Mouse (Mus musculus): ENCODE measurements around the gene Chit1.
A peak's percentile ranks its signal among the peaks of the same experiment; 100 is the strongest.

Gene Chit1

DNA sequence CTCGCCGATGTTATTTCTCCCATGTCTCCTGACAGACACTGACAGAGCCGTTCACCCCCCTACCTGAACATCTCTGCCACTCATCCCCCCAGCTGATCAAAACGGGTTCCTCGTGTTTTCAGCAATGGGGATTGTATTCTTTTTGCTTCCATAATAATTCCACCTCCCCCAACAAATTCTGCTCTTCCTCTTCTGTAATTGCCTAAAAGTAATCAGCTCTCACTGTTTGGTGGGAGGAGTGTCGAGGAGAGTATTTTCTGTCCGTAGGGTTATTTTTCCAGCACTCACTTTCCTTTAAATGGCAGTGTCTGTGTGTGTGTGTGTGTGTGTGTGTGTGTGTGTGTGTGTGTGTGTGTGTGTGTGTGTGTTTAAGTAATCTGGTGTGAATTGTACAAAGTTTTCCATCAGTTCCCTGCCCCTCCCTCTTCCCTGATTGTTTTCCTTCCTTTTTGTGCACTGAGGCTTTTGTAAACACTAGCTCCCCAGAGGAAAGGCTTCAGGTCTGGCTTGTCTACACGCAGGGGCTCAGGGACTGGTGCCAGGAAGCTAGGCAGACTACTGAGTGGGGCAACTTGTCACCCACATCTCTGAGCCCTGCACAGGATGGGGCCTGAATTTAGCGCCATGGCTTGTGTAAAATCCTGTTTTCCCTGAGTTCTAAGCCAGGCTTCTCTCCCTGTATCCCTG, 31.4 kb upstream of the Chit1 start:
- DNase-seq: peak; percentile 82 to 89

DNA sequence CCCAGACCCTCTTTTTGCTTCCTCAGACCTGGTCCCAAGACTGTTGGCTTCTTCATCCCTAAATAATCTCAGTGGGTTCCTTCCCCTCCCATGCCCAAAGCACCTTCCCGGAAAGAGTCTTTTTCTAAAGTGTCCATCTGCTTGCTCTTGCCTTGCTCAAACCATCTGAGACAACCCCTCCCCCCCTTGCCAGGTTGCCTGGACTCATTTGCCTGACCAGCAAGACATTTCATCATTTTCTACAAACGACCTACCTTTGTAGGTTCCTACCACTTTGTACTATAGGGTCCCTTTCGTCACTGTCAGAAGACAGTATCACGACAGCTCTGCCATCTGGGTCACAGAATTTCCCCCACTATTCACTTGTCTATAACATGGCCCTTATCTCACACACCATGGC, 30.6 kb upstream of the Chit1 start:
- DNase-seq: no peak

DNA sequence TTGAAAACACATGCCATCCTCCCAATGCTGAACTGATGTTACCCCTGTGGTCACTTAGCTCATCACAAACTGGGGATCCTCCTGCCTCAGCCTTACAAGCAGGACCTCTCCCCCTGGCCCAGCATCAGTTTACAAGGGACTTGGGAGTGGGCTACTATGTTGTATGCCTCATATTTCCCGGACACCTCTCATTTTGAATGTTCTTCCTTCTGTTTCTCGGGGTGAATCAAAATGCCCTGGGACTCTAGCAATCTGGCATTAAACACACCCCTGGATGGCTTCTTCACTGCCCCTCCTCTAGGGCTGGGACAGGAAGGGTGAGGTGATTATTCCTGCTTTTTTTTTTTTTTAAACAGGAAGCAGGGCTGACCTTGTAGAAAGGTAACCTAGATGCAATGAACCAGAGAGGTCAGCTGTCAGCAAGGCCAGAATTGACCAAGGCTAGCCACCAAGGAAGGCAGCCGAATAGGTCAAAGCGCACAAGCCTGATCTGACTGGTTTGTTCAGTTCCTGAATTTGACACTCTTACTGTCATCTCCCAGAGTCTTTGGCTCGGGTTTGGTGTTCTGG, 30.1 kb upstream of the Chit1 start:
- peak; percentile 23 to 78 for DNase-seq

DNA sequence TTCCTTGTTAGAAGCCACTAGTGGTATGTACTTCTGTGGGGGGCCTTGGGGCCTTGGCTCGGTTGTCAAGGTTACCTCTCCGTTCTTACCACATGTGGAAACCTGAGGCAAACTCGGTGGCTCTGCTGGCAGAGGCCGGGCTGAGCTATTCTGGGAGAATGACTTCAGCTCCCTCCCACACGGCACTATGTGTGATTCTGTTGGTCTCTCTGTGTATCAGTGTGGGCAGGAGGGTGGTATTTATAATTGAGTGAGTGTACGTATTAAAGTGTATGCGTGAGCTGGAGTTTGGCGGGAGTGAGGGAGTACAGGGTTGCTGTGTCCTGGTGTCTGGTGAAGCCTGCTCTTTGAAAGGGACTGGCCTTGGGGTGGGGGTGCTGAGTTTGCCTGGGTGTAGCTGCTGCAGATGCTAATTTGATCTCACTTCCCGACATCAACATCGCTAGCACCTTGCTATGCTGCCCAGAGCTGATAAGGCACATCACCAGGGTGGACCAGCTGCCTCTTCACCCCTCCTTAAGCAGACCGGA, 28.0 kb upstream of the Chit1 start:
- peak in 1 of 2 experiments; percentile 27 for DNase-seq

DNA sequence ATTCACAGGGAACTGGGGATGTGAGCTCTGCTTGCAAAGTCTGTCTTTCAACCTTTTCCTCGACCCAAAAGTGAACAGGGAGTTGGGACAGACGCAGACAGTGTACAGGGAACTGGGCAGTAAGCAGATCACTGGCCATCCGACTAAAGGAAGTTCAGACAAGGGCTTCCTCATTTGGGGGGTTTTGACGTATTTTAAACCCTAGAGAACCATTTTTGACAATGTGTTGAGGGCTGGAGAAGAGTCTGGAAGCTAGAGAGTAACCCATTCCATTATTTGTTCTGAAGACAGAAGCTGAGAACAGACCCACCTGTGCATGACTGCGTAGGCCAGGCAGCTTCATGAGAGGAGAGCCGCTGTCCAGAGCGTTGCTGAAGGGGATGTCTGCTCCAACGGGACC, 27.4 kb upstream of the Chit1 start:
- DNase-seq: no peak

DNA sequence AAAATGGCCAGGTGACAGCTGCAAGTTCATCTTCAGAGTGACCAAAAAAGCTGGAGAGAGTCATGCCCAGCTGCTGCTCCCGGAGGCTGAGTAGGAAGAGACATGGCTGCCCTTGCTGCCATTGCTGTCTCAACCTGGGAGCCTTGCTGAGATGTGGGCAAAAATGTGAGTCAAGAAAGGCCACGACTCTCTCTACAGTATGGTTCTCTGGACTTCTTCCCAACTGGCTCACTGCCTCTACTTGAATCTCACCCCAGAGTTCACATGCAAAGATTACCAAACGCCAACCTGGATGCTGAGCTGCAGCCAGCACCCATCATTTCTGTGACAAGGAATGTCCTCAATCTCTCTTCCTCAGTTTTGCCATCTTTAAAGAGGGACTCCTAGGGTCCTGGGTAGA, 26.9 kb upstream of the Chit1 start:
- no peak for DNase-seq

DNA sequence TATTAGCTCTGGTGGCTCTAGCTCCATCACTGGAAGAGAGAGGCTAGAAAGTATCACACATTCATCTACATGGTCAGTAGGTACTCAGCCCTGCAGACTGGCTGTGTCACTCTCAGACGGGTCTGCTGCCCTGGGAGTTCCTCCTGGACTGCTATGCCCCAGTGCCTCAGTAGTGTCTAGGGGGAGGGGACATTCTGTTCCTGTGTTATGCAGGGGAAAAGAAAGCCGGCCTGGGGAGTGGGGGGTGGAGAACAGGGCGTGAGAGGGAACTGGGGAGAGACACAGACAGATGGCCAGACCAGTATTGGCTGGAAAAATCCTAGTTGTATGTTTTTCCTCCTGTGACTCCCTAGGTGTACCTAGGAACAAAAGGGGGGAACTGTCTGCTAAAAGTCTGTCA, 25.0 kb upstream of the Chit1 start:
- no peak for DNase-seq

DNA sequence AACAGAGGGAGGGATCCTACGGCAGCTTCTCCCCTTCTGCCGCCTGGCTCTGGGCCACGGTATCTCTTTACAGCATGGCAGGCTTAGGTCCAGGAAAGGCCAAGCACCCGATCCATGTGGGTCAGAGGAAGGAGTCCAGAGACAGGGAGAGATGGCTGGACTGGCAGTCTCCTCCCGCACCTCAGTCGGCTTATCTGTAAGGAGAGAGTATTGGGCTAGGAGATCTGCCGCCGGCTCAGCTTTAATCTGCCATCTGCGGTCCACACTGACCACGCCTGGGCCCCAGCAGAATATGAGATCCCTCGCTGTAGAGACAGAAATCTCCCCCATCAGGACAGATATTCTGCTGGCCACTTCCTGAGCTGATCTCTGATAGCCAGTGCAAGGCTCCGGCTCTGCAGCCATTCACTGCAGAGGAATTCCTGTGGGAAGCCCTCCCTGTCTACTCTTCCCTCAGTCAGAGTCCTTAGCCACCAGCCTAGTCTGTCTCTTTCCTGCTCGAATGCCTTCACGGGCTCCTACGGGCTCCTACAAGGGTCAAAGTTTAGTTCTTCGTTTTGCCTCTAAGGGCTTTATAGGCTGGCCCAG, 24.1 kb upstream of the Chit1 start:
- DNase-seq: peak; percentile 53 to 72

DNA sequence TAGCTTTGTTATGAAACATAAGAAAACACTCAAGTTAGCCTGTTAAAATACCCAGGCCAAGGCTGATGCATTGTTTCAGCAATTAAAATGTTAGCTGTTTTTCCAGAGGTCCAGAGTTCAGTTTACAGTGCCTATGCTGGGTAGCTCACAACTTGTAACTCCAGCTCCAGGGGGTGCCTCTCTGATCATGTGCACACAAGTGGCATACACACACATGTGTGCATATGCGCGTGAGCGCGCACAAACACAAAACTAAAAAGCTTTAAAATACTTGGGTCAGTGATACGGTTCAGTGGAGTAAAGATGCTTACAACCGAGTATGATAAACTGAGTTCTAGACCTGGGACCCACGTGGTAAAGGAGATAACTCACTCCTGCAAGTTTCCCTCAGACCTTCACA, 22.0 kb upstream of the Chit1 start:
- DNase-seq: no peak

DNA sequence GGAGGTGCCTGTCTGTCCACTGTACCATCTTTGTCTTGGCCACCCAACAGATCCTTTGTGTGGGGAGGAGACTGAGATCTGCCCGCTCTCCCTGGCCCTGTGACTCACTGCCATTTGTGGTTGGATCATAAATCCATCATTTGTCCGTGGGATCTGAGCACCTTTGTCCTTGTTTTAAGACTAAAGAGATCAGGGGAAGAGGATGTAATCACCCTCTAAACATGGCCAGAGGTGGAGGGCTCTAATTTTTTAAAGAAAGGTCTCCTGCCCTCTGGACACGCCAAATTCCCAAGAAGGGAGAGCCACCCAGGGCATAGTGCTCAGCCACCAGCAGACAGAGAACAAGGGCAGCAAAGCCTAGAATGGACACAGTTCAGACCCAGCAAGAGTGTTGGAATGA, 19.2 kb upstream of the Chit1 start:
- DNase-seq: no peak

DNA sequence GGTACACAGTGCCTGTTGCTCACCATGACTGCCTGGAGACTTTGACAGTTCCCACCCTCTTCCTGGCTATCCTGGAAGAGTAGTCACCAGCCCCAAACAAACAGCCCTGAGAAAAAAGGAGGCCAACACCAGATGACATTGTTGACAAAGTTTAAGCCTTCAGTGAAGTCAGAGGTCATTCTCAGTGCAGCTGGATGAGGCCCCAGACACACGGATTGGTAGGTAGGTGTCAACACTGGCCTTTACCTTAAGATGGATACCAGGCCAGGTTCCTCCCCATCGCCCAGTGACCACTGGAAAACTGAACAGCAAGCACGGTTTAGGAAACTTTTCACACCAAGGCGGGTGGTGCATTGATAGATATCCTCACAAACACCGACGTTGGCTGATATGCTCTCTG, 18.7 kb upstream of the Chit1 start:
- no peak for DNase-seq

DNA sequence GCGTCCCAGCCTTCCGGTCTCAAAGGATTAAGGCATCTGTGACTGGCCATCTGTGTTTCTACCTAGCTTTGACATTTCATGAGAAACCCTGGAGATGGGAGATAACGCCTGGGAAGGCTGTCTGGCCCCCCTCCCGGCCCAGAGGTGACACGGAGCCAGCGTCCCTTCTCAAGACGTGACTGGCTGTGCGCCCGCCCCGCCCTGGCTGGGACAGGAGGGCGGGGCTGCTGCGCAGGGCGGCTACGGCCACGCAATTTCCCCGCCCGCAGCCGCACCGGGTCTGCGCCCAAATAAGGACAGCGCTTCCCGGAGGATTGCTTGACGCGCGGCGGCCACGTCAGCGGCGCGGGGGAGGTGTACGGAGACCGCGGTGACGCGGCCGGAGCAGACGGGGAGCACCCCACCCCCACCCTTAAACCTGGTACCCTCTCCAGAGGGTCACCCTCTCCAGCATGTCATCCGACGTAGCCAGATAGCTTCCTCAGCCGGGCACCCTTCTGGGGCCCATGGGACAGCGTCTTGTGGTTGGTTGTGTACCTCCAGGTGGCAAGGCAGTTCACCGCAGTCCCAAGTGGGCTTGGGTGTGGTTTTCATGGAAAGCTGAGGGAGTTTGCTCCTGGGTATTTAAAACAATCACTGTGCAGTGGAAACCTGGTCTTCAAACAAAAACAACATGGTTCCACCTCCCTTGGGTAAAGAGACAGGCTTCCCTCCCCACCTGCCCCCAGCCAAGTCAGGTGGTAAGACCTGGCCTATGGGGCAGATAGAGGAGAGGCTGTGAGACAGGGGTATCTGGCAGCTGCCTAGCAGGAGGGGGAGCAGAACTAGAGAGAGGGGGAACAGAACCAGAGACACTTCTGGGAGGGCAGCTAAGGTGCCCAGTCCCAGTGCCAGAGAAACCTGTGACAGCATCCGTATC, 17.9 kb upstream of the Chit1 start:
- peak; percentile 94 to 97 for DNase-seq

DNA sequence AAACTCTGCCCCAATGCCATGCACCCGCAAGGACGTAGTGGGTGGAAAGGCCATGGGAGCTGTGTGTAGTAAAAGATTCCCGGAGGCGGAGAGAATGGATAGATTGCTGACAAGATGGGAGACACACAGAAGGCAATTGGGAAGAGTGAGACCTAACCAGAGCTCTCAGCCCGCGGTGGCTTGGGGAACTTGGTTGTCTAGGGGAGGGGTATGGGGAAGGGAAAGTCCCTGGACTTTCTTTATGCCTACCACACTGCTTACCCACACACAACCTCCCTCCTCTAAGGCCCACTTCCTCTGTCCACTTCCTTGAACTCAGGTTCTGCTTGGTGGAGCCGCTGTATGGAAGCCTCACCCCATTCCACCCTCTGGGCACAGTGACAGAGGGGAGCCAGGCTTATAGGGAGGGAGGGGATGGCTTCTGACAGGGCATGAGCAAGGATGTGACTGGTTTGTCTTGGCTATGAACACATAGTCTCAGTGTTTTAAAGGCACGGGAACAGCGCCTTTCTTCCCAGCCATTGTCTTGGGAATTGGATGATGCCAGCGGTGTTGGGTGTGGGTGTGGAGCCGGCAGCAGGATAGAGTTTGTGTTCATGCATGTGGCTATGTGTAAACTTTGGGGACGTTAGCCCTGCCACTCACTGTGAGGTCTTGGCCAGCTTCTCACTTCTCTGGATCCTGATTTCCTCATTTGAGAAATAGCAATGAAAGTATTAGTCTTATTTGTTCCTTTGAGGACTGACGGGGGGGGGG, 17.1 kb upstream of the Chit1 start:
- no peak for DNase-seq

DNA sequence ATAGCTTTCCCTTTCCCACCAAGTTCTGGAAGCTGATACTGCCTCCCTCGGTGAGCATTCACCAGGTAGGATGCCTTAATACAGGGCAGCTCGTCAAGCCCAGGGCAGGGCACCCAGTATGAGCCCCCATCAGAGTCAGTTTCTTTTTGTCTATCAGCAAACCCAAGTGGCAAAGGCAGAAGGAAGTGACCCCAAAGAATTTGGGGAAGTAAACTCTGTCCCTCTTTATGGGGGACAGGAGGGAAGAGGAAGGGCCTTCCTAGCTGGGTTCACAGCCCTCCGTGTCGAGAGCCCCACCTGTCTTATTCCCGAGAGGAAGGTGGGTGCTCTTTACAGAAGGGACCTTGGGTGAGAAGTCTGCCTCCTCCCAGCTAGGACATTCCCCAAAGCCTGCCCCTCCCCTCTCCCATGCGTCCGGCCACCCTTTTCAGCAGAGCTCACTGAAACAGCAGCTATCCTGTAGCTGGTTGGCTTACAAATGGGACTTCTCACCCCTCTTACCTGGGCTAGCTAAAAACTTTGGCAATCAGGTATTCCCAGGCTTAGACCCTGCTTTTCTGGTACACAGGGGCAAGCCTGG, 15.9 kb upstream of the Chit1 start:
- DNase-seq: no peak

DNA sequence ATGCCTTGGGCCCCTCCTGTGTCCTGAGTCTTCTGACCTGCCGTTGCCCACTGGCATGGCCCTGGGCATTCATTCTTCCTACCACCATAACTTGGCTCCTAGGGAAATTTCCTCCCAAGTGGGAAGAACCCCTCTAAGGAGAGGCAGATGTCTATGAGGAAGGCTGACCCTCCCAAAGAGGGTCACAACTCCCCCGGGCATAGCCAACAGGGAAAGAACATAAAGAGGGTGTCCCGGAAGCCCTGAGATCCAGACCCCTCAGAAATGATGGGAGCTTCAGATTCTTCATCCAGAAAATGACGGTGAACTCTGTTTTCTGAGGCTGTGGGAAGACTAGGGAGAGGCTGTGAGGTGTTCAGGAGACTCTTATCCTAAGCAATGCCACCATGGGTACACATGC, 15.3 kb upstream of the Chit1 start:
- DNase-seq: no peak

DNA sequence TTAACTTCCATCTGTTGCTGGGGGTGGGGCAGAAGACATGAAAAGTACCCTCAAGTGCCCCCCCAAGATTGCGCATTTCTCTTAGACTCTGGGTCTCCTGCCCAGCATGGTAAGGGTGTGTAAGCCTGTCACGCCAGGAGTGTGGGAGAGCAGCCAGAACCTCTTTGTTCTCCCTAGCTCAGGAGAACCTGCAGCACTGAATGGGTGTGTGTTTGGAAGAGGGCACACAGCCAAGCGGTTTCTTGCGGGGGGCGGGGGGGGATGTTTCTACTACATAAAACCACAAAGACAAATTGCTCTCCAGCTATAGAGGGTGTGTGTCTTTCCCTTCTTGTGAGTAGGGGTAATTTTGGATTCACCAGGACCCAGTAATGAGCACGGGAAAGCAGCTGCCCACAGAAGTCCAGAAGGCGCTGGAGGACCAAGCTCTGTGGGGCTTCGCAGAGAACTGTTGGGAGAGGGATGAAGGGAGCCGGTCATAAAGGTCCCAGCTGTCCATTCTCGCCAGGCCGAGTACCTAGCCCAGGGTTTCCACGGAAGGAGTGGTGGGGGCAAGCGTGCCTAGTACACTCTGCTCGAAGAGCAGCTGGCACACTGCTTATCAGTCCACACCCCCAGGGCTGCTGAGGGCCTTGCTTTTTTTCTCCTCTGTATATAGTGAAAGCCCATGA, 14.6 kb upstream of the Chit1 start:
- peak in 1 of 2 experiments; percentile 37 for DNase-seq

DNA sequence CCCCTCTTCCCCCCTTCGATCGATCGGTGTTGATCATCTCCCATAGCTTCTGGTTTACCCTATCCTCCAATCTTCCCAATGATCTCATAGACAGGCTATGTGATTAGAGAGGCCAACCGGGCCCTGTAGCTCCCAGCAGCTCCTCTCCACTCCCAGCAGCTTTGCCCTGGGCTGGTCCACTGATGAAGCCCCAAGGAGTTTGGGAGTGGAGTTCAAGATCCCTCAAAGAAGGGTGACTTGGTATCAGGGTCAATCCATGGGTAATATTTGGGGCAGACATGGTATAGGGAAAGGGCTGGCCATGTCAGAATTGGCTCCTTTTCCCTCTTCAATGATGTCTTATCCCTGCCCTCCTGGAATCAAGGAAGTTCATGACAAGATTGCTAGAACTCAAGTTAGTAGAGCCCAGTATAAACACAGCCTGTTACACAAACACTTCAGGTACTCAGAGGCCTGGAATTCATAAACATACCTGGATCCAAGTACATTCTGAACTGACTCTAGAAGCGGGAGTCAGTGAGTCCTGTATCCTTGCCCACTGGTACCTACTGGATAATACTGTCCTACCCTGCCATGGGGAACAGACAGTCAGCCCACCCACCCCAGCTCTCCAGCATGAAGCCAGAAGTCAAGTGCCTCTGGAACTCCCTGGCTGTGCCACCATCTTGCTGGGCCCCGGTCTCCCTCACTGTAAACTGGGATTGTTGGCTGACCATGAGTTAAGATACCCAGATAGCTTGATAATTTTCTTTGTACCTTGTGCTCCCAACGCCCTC, 13.8 kb upstream of the Chit1 start:
- no peak for DNase-seq

DNA sequence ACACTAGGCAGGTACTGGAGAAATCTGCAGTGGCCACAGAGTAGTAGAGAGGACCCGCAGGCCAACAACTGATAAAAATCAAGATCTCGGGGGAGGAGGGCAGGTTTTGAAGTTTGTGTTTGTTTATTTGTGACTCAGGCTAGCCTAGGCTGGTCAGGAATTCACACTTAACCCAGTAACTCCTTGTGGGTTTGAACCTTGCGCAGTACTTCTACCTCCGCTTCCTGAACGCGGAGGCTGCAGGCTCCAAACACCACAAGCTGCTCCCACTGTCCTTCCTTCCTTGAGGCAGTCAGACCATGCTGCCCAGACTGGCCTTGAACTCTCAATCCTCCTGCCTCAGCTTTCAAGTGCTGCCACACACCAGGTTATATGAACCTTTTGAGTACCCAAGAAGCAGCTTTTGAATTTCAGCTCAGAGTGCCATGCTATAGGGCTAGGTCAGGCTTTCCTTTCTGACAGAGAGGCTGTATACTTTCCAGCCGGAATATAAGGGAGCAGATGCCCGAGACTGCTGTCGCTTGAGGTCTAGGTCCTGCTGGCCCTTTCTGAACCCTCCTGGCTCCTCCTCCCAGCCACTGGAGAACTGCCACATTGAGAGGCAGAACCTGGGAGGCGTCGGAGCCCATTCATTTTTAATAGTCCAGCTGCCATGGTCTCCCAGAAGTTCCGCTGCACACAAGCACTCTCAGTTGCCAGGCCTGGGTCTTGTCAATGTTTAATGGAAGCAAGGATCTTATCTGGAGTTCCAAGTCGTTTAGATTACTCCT, 12.9 kb upstream of the Chit1 start:
- peak; percentile 73 to 87 for DNase-seq

DNA sequence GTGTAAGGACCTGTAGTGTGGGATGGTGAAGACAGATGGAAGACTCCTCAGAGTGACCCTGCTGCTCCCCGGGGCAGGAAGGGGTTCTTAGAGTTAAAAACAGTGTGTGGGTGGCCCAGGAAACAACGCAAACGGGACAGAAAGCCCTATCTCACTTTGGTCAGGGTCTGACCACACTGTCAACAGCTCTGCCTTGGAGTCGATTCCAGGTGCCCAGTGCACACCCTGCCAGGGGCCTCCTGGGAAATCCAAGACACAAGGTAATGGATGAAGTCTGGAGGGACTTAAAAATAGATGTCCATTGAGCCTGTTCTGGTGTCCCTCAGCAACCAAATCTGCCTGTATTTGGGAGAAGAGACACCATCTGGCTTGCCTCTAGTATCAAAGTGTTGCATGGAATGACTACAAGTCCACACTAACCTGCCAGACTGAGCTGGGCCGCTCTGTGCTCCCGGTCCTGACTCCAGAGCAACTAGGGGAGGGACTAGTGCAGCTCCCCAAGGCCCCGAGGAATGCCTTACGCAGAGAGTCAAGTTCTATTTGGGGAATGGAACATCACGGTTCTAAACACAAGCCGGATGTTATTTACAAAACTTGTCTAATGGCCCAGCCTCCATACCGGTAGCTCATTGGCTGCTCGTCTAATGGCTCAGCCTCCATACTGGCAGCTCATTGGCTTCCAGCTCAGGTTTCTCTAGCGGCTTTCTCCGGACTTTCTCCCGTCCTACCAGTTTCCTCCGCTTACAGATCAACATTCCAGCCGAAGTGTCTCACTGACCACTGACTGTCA, 12.1 kb upstream of the Chit1 start:
- peak; percentile 86 to 95 for DNase-seq
